Mouse (Mus musculus): ENCODE measurements around the gene Apob. TPM values are rescaled to one million over a fixed set of nuclear protein-coding genes. Genes with fewer than 3 reads are reported as not detected.
A peak's percentile ranks its signal among the peaks of the same experiment; 100 is the strongest.

Gene Apob
- polyA plus RNA-seq, 1 experiment from 2014 or later: not detected

DNA sequence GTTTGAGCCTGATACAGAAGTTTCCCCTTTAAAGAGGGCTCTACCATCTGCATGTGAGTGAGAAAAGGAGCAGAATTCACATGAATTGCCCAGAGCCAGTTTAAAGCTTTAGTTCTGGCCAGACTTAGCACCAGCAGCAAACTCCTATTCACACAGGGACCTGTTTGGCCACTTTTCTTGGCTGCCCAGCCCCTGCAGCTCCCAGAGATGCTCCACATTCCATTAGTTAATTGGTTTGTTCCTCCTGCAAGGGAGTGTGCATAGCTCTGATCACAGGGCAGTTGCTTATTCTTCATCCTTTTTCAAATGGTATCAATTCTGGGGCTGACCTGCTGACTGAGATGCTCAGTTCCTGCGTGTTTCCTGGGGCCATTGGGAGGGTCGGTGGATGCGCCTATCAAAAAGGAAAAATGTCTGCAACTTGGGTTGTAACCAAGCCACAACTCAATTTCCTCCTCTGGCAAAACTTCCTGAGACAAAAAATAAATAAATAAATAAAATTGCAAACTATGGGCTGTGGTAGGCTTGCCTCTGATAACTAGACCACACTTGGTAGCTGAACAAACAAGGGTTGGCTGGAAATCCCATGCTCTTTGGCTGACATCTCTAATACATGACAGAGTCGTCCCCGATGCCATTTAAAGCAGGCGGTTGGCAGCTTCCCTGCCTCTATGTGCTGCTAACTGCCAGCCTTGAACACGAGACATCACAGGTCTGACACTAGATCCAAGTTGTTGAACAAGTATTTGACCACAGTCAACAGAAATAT lies 65.4 kb downstream of the Apob start:
- 83% methylated on average over 7 of the region's 7 CpGs for WGBS

DNA sequence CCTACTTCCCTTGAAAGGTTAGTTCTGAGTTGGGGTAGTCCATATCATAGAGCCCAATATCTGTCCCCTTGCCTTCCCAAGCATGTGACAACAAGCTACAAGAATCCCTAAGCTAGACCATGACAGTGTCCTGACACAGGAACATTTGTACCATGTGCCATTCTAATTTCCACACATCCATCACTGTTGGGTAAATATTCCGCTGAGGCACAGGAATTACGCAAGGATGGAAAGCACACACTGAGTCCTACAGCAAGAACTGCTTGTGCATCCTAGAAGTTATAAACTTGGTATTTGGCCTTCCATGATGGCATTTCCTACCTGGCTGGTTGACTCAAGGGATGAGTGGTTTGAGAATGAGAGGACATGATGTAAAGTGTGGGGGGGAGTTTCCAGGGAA lies 69.6 kb downstream of the Apob start:
- H3K27ac ChIP-seq: no peak overlapping the region
- H3K36me3 ChIP-seq (ENCODE audit: poor library complexity, severe bottlenecking): no peaks in the 10 kb centered on the region
- H3K27me3 ChIP-seq: no peaks in the 10 kb centered on the region
- no peaks in the 10 kb centered on the region for H3K4me1 ChIP-seq
- H3K4me3 ChIP-seq: no peak overlapping the region
- H3K4me2 ChIP-seq: no peak overlapping the region
- no peaks in the 10 kb centered on the region for H3K9me3 ChIP-seq (replicated peaks)
- H3K9ac ChIP-seq: no peak overlapping the region
- WGBS: 96% methylated on average over 2 of the region's 2 CpGs
- no peak for ATAC-seq

More for the DNA sequence above, 65.4 kb downstream of the Apob start:
- H3K36me3 ChIP-seq (ENCODE audit: poor library complexity, severe bottlenecking): no peaks in the 10 kb centered on the region
- no peak overlapping the region for H3K9ac ChIP-seq
- no peaks in the 10 kb centered on the region for H3K9me3 ChIP-seq (replicated peaks)
- H3K27ac ChIP-seq: no peak overlapping the region
- no peaks in the 10 kb centered on the region for H3K27me3 ChIP-seq
- H3K4me2 ChIP-seq: no peak overlapping the region
- H3K4me1 ChIP-seq: no peaks in the 10 kb centered on the region
- ATAC-seq: no peak
- no peak overlapping the region for H3K4me3 ChIP-seq

GRCm38 (mm10) chr12:8047789-8048309 lies 70.4 kb downstream of the Apob start:
- no peak for ATAC-seq
- H3K4me3 ChIP-seq: no peak overlapping the region

GRCm38 (mm10) chr12:8056001-8056640 lies 78.7 kb downstream of the Apob start:
- Histone ChIP-seq H3K4me1 (no peaks in the 10 kb centered on the region), H3K4me3 (no peak overlapping the region), H3K4me2 (no peak overlapping the region), H3K27me3 (no peaks in the 10 kb centered on the region), H3K27ac (no peak overlapping the region), H3K36me3 (ENCODE audit: poor library complexity, severe bottlenecking) (no peaks in the 10 kb centered on the region), H3K9ac (no peak overlapping the region), H3K9me3 (replicated peaks) (no peaks in the 10 kb centered on the region)
- ATAC-seq: no peak
- WGBS: 84% methylated on average over 8 of the region's 8 CpGs

More at GRCm38 (mm10) chr12:8047789-8048309, 70.4 kb downstream of the Apob start:
- Histone ChIP-seq H3K9ac (no peak overlapping the region), H3K36me3 (ENCODE audit: poor library complexity, severe bottlenecking) (no peaks in the 10 kb centered on the region), H3K9me3 (replicated peaks) (no peaks in the 10 kb centered on the region), H3K4me1 (no peaks in the 10 kb centered on the region), H3K27ac (no peak overlapping the region), H3K4me2 (no peak overlapping the region), H3K27me3 (no peaks in the 10 kb centered on the region)
- 46% methylated on average over 1 of the region's 1 CpGs for WGBS

DNA sequence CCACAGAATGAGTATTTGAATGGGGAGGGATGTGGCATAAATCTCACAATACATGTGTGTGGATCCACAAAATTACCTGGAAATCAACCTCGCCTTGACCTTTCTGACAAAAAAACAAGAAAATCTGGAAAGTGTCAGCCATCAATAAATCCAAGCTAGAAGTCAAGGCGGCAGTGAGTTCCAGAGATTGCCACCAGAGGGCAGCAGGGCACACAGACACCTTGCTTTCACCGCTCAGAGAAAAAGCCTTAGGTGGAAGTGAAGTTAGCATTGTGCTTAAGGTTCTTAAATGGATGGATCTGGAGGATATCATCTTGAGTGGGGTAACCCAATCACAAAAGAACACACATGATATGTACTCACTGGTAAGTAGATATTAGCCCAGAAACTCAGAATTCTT lies 82.1 kb downstream of the Apob start:
- Histone ChIP-seq H3K4me2 (no peak overlapping the region), H3K36me3 (ENCODE audit: poor library complexity, severe bottlenecking) (no peaks in the 10 kb centered on the region), H3K4me1 (no peaks in the 10 kb centered on the region), H3K9me3 (replicated peaks) (no peaks in the 10 kb centered on the region), H3K9ac (no peak overlapping the region), H3K4me3 (no peak overlapping the region), H3K27me3 (no peaks in the 10 kb centered on the region), H3K27ac (no peak overlapping the region)
- WGBS: 17% methylated on average over 3 of the region's 3 CpGs
- ATAC-seq: 0 out of 2 replicates have a peak, but pooled peaks have one; percentile 19

DNA sequence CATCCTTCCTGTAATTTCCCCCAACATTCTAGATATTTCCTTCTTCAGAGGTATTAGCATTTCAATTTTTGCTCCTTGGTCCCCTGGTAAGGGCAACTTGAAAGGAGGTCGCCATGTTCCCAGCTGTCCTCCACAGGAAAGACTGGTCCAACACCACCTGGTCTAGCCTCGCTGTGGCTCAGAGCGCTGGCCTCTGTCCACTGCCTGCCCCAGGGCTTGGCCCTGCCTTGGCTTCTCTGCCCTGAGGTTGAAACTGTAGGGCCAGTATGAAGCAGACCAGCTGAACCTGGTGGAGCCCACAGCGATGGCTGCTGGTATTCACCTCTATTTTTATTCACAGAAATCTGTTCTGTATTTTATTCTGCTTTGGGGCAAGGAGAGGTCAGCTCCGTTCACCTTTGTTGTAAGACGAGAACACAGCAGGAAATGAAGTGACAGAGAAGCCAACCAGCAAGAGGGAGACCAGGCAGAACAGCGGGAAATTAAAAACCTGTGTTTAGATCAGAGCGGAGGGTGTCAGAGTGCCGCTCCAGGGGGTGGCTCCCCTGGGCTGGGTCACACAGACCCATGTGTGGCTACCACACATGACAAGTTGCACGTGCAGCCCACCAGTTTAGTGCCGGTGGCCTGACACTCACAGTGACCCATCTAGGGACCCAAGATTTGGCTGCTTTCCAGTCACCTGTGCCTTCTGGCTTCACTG lies 86.1 kb downstream of the Apob start:
- no peak overlapping the region for H3K4me3 ChIP-seq
- no peak overlapping the region for H3K4me2 ChIP-seq
- H3K9ac ChIP-seq: no peak overlapping the region
- no peaks in the 10 kb centered on the region for H3K27me3 ChIP-seq
- H3K9me3 ChIP-seq (replicated peaks): no peaks in the 10 kb centered on the region
- ATAC-seq: no peak
- no peaks in the 10 kb centered on the region for H3K36me3 ChIP-seq (ENCODE audit: poor library complexity, severe bottlenecking)
- WGBS: 70% methylated on average over 11 of the region's 11 CpGs
- H3K27ac ChIP-seq: no peak overlapping the region
- H3K4me1 ChIP-seq: no peaks in the 10 kb centered on the region

Other genes starting within 250 kb of the Apob start
- gene Ldah, start 230.5 kb downstream of the Apob start, polyA plus RNA-seq (2015; fragmentation: Nextera tagmentation; extraction: Ambion mirVana): 78.7 and 84.7 TPM in 2 replicates